Mouse (Mus musculus): ENCODE measurements at regions not wholly inside any gene's neighbourhood (a gene's known extent, or its start where the extent isn't known, plus 50 kb on each side); places are given as distances from the start of the nearest gene placed in this dataset. TPM values are rescaled to one million over a fixed set of nuclear protein-coding genes. Genes with fewer than 3 reads are reported as not detected.

Small RNA genes lying in the stretch of these regions (microRNA-seq; reads per million reads assigned to microRNA genes)
- not detected for gene Gm24591

All from forebrain, embryonic 10.5 days (tissue).